Mouse (Mus musculus): ENCODE results near the gene Pus10. TPM values are rescaled to one million over a fixed set of nuclear protein-coding genes. Genes with fewer than 3 reads are reported as not detected.

Gene Pus10
- polyA plus RNA-seq, 1 experiment, result 0.21 TPM

- H3K36me3 ChIP-seq (ENCODE audit: control insufficient read depth), result no peaks in the 10 kb centered on the region; the same call in 1 of the 2 replicates
- no peak overlapping the region for H3K4me3 ChIP-seq (replicated peaks)
- H3K9me3 ChIP-seq (ENCODE audit: control insufficient read depth, low read length), result no peaks in the 10 kb centered on the region
- peaks cover 2% of the 10 kb centered on the region; the same call in 1 of the 2 replicates for H3K4me1 ChIP-seq (ENCODE audit: control insufficient read depth)
- no peaks in the 10 kb centered on the region for H3K27me3 ChIP-seq (ENCODE audit: control insufficient read depth)
- TF ChIP-seq GATA1 (IDR thresholded peaks at IDR 0.05; ENCODE audit: low read length) (no peak), TAL1 (IDR thresholded peaks at IDR 0.05; ENCODE audit: low read length) (no peak)
Observed at GRCm38 (mm10) chr11:23657791-23658190, 7.7 kb upstream of the Pus10 start.

- Histone ChIP-seq H3K27me3 (ENCODE audit: control insufficient read depth) (no peaks in the 10 kb centered on the region), H3K4me3 (replicated peaks) (no peak overlapping the region), H3K4me1 (ENCODE audit: control insufficient read depth) (peaks cover 26% of the 10 kb centered on the region), H3K36me3 (ENCODE audit: control insufficient read depth) (peaks cover 7% of the 10 kb centered on the region), H3K9me3 (ENCODE audit: control insufficient read depth, low read length) (no peaks in the 10 kb centered on the region)
- TF ChIP-seq GATA1 (IDR thresholded peaks at IDR 0.05; ENCODE audit: low read length), result no peak
- no peak for TF ChIP-seq TAL1 (IDR thresholded peaks at IDR 0.05; ENCODE audit: low read length)
Observed at GRCm38 (mm10) chr11:23664232-23664631, 1.2 kb upstream of the Pus10 start.

GRCm38 (mm10) chr11:23665798-23666501 lies 476 bp downstream of the Pus10 start, which contains the start of gene Pex13:
Gene Pex13, minus strand, starts transcription at chr11:23665959.
- Histone ChIP-seq H3K27me3 (ENCODE audit: control insufficient read depth) (no peaks in the 10 kb centered on the region), H3K4me1 (ENCODE audit: control insufficient read depth) (peaks cover 26% of the 10 kb centered on the region), H3K4me3 (replicated peaks) (peak within 1 kb of the TSS; percentile 81), H3K36me3 (ENCODE audit: control insufficient read depth) (peaks cover 7% of the 10 kb centered on the region), H3K9me3 (ENCODE audit: control insufficient read depth, low read length) (no peaks in the 10 kb centered on the region)
- TF ChIP-seq TAL1 (IDR thresholded peaks at IDR 0.05; ENCODE audit: low read length) (no peak), GATA1 (IDR thresholded peaks at IDR 0.05; ENCODE audit: low read length) (no peak)

- Histone ChIP-seq H3K27me3 (ENCODE audit: control insufficient read depth) (no peaks in the 10 kb centered on the region), H3K4me3 (replicated peaks) (peak overlapping the region; percentile 81), H3K36me3 (ENCODE audit: control insufficient read depth) (peaks cover 10% of the 10 kb centered on the region), H3K9me3 (ENCODE audit: control insufficient read depth, low read length) (no peaks in the 10 kb centered on the region), H3K4me1 (ENCODE audit: control insufficient read depth) (peaks cover 26% of the 10 kb centered on the region)
- no peak for TF ChIP-seq GATA1 (IDR thresholded peaks at IDR 0.05; ENCODE audit: low read length)
- no peak for TF ChIP-seq TAL1 (IDR thresholded peaks at IDR 0.05; ENCODE audit: low read length)
Observed at GRCm38 (mm10) chr11:23666526-23666925, 1.1 kb downstream of the Pus10 start.

GRCm38 (mm10) chr11:23667128-23667527 lies 1.7 kb downstream of the Pus10 start:
- peaks cover 13% of the 10 kb centered on the region for H3K36me3 ChIP-seq (ENCODE audit: control insufficient read depth)
- TF ChIP-seq TAL1 (IDR thresholded peaks at IDR 0.05; ENCODE audit: low read length) (no peak), GATA1 (IDR thresholded peaks at IDR 0.05; ENCODE audit: low read length) (no peak)
- peak overlapping the region; percentile 81 for H3K4me3 ChIP-seq (replicated peaks)
- no peaks in the 10 kb centered on the region for H3K9me3 ChIP-seq (ENCODE audit: control insufficient read depth, low read length)
- peaks cover 26% of the 10 kb centered on the region for H3K4me1 ChIP-seq (ENCODE audit: control insufficient read depth)
- no peaks in the 10 kb centered on the region for H3K27me3 ChIP-seq (ENCODE audit: control insufficient read depth)

GRCm38 (mm10) chr11:23672256-23672749 lies 6.8 kb downstream of the Pus10 start:
- Histone ChIP-seq H3K27me3 (ENCODE audit: control insufficient read depth) (no peaks in the 10 kb centered on the region), H3K36me3 (ENCODE audit: control insufficient read depth) (peaks cover 52% of the 10 kb centered on the region), H3K9me3 (ENCODE audit: control insufficient read depth, low read length) (no peaks in the 10 kb centered on the region), H3K4me3 (replicated peaks) (no peak overlapping the region), H3K4me1 (ENCODE audit: control insufficient read depth) (peaks cover 3% of the 10 kb centered on the region; the same call in 1 of the 2 replicates)
- TF ChIP-seq GATA1 (IDR thresholded peaks at IDR 0.05; ENCODE audit: low read length) (no peak), TAL1 (IDR thresholded peaks at IDR 0.05; ENCODE audit: low read length) (no peak)

- H3K4me3 ChIP-seq (replicated peaks), result no peak overlapping the region
- no peaks in the 10 kb centered on the region for H3K9me3 ChIP-seq (ENCODE audit: control insufficient read depth, low read length)
- no peak for TF ChIP-seq GATA1 (IDR thresholded peaks at IDR 0.05; ENCODE audit: low read length)
- no peak for TF ChIP-seq TAL1 (IDR thresholded peaks at IDR 0.05; ENCODE audit: low read length)
- no peaks in the 10 kb centered on the region for H3K4me1 ChIP-seq (ENCODE audit: control insufficient read depth)
- no peaks in the 10 kb centered on the region for H3K27me3 ChIP-seq (ENCODE audit: control insufficient read depth)
- H3K36me3 ChIP-seq (ENCODE audit: control insufficient read depth), result peaks cover 70% of the 10 kb centered on the region
Observed at GRCm38 (mm10) chr11:23676100-23676499, 10.6 kb downstream of the Pus10 start.

- Histone ChIP-seq H3K4me3 (replicated peaks) (no peak overlapping the region), H3K27me3 (ENCODE audit: control insufficient read depth) (no peaks in the 10 kb centered on the region), H3K9me3 (ENCODE audit: control insufficient read depth, low read length) (no peaks in the 10 kb centered on the region), H3K4me1 (ENCODE audit: control insufficient read depth) (no peaks in the 10 kb centered on the region), H3K36me3 (ENCODE audit: control insufficient read depth) (peaks cover 70% of the 10 kb centered on the region)
- TF ChIP-seq TAL1 (IDR thresholded peaks at IDR 0.05; ENCODE audit: low read length) (no peak), GATA1 (IDR thresholded peaks at IDR 0.05; ENCODE audit: low read length) (no peak)
Observed at GRCm38 (mm10) chr11:23679044-23679642, 13.7 kb downstream of the Pus10 start.

- TF ChIP-seq TAL1 (IDR thresholded peaks at IDR 0.05; ENCODE audit: low read length) (no peak), GATA1 (IDR thresholded peaks at IDR 0.05; ENCODE audit: low read length) (no peak)
- Histone ChIP-seq H3K4me1 (ENCODE audit: control insufficient read depth) (no peaks in the 10 kb centered on the region), H3K36me3 (ENCODE audit: control insufficient read depth) (peaks cover 60% of the 10 kb centered on the region), H3K4me3 (replicated peaks) (no peak overlapping the region), H3K27me3 (ENCODE audit: control insufficient read depth) (no peaks in the 10 kb centered on the region), H3K9me3 (ENCODE audit: control insufficient read depth, low read length) (no peaks in the 10 kb centered on the region)
Observed at GRCm38 (mm10) chr11:23680435-23680950, 15.0 kb downstream of the Pus10 start.

All from erythroblast, embryonic 14.5 days (primary cell).